Mouse (Mus musculus): ENCODE measurements at regions not wholly inside any gene's neighbourhood (a gene's known extent, or its start where the extent isn't known, plus 50 kb on each side); places are given as distances from the start of the nearest gene placed in this dataset.

GRCm38 (mm10) chr1:169139184-169139486 lies 392.1 kb downstream of the Nuf2 start:
- TF ChIP-seq CTCF (IDR thresholded peaks at IDR 0.05; ENCODE audit: extremely low read depth, insufficient read depth, low read length), result no peak
- TF ChIP-seq POLR2A (IDR thresholded peaks at IDR 0.05; ENCODE audit: extremely low read depth, insufficient read depth, low read length), result no peak
